Mouse (Mus musculus) inflammation-experienced regulatory T-cells (primary cell): ENCODE data around the gene Itgae. TPM values are rescaled to one million over a fixed set of nuclear protein-coding genes. Genes with fewer than 3 reads are reported as not detected.

Source experiments
- polyA plus RNA-seq, 2 experiments: library from polyadenylated mRNA; unstranded; fragments of 100-300 nt; shearing (Covaris generic); gene quantifications; one replicate each; pipeline ENCODE4 v1.2.1; 2017

Gene Itgae
- 100 to 1,000 TPM in 1 of 2 experiments, 10 to 100 TPM in 1; 67.4 to 129 TPM for polyA plus RNA-seq

GRCm38 (mm10) chr11:73090283-73090682, at the start of gene Itgae:
Gene Itgae, plus strand, starts transcription at chr11:73090583.

GRCm38 (mm10) chr11:73047542-73047996, 42.8 kb upstream of the Itgae start, which contains the start of gene Ncbp3:
Gene Ncbp3, plus strand, starts transcription at chr11:73047783.

DNA sequence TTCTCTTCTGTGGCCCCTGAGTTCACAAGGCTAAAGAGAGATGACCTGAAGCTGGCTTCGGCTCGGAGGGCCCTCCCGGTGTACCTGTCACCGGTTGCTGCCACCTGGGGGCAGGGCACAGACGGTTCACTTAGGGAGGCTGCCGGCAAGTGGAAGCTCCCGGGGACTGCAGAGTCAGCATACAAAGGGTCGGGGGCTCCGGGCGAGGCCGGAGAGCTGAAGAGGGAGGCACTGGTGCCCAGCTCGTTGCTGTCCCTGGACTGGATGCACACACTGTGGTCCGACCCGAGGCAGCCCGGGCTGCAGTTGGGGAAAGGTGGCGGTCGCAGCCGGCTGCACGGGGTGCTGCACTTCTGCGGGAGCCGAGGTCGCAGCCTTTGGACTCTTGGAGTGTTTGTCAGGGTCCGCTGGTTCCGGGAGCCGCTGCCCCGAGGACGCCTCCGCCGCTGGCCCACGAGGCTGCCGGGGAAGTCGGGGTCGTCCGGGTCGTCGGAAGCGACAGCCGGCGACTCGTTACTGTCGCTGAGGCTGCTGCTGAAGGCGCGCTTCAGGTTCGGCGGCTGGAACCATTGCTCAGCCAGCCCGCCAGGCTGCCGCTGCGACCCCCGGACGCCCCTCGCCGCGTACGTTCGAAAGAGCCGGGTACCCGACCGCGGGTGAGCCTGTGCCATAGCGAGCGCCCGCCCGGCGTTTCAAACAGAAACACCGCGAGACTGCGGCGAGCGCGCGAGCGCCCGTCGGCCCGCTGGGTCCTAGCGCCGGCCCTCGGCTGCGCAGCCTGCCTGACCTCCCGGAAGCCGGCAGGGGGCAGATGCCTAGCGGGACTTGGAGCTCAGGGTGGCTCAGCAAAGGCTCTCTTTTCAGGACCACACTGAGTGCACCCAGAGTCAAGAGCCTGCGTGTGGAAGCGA, 47.5 kb downstream of the Itgae start, which contains the start of gene Haspin:
Gene Haspin, minus strand, starts transcription at position 704 of the 911 bp plus-strand sequence.

GRCm38 (mm10) chr11:73159957-73160810, 69.8 kb downstream of the Itgae start, which contains the start of gene P2rx5:
Gene P2rx5, plus strand, starts transcription at chr11:73160421.

DNA sequence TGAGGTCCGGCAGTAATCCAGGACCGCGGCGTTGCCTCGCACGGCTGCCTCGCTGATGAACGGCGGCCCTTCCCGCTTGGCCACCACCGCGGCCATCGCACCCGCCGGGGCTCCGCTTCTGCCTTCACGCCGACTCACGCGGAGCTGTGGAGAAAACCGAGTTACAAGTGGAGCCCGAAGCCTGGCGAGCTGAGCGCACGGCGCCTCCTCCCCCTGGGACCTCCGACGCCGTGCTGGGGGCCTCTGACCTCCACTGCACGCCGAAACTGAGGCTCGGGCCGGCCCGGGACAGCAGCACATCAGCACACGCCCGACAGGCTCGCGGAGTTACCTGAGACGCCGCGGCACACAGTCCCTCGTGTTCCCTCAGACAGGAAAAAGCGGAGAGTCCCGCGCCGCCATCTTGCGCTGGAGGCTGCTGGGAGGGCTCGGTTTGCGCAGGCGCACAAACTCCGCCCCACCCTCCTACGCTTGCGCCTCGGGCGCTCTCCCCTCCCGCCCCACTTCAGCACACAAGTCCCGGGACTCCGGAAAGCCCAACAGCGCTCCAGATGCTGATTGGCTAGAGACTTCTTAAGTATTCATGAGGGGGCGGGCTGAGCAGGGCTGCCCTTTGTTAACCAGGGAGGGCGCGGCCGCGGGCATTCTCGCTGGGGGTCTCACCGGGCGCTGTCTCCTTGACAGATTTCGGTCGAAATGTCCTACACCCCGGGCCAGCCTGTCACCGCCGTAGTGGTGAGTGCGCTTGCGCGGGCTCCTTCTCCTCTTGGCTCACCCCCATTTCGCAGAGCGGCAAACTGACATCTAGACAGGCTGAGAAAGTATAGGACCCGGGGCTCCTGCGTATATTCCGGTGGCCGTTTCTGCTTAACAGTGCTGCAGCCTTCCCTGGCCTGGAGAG, 86.5 kb downstream of the Itgae start, which contains the start of the genes Emc6 and Tax1bp3:
Gene Emc6, minus strand, starts transcription at position 430 of the 901 bp plus-strand sequence.
Gene Tax1bp3, plus strand, starts transcription at position 476 of the 901 bp plus-strand sequence.

Other genes with a start within 250 kb of the Itgae start
- gene Atp2a3, start 129.4 kb upstream of the Itgae start, polyA plus RNA-seq = 100 to 1,000 TPM; 246 to 302 TPM
- under 1 TPM in 1 of 2 experiments, not detected in 1; 0.48 TPM for gene P2rx1, start 91.5 kb upstream of the Itgae start, polyA plus RNA-seq
- gene Camkk1, start 71.6 kb upstream of the Itgae start, polyA plus RNA-seq = 10 to 100 TPM; 10.6 to 12.5 TPM
- 10 to 100 TPM; 15.3 to 15.7 TPM for gene Ncbp3, start 42.8 kb upstream of the Itgae start, polyA plus RNA-seq
- 10 to 100 TPM; 13.1 to 13.7 TPM for gene Haspin, start 47.7 kb downstream of the Itgae start, polyA plus RNA-seq
- under 1 TPM; 0.17 to 0.60 TPM for gene P2rx5, start 69.8 kb downstream of the Itgae start, polyA plus RNA-seq
- gene Emc6, start 86.5 kb downstream of the Itgae start, polyA plus RNA-seq = 10 to 100 TPM; 62.6 to 82.2 TPM
- gene Tax1bp3, start 86.5 kb downstream of the Itgae start, polyA plus RNA-seq = 10 to 100 TPM; 24.6 to 33.0 TPM
- gene Ctns, start 108.5 kb downstream of the Itgae start, polyA plus RNA-seq = 10 to 100 TPM; 10.4 to 13.1 TPM
- 1 to 10 TPM; 5.1 to 7.0 TPM for gene Shpk, start 108.9 kb downstream of the Itgae start, polyA plus RNA-seq
- under 1 TPM; 0.06 to 0.47 TPM for gene Trpv1, start 143.7 kb downstream of the Itgae start, polyA plus RNA-seq
- gene Trpv3, start 176.8 kb downstream of the Itgae start, polyA plus RNA-seq = under 1 TPM; 0.06 to 0.50 TPM
- gene Aspa, start 239.0 kb downstream of the Itgae start, polyA plus RNA-seq = under 1 TPM; 0.13 to 0.60 TPM
- not detected for gene Gm49340, start 239.2 kb downstream of the Itgae start, polyA plus RNA-seq
- gene Spata22, start 239.2 kb downstream of the Itgae start, polyA plus RNA-seq = not detected